ENCODE assay signal across 21 mouse cellular contexts in genomic region chr2:46986689-46987088, GRCm38 (mm10).
A peak's percentile ranks its signal among the peaks of the same experiment; 100 is the strongest.
DNase-seq lines count a peak whose midpoint lies in the region; ATAC-seq and TF ChIP-seq lines count a peak whose summit lies in the region.
"Had no signal": no experiment of that assay in that cellular context is flagged by ENCODE, and none has a peak within 500 bp of the region (broad histone marks: within the 10 kb centered on the region; RNA-seq: fewer than 3 reads in every experiment).

No protein-coding gene starts in this region.

- ATAC-seq in lung, embryonic 14.5 days (ENCODE audit: insufficient read depth) = peak; percentile 84; the same call in 1 of the 2 replicates
- ATAC-seq: activated CD4-positive, CD25-positive, alpha-beta regulatory T cell, adult 4 months; forebrain, embryonic 16.5 days; Patski had no signal

- H3K27ac ChIP-seq in lung, embryonic 14.5 days (ENCODE audit: low read depth) = peak overlapping the region; percentile 54; the same call in 1 of the 2 replicates
- H3K27ac ChIP-seq: embryonic facial prominence, embryonic 12.5 days; heart, embryonic 10.5 days had no signal

- H3K36me3 ChIP-seq in lung, embryonic 14.5 days (ENCODE audit: insufficient read depth) = no peaks in the 10 kb centered on the region
- H3K36me3 ChIP-seq: embryonic facial prominence, embryonic 12.5 days; heart, embryonic 10.5 days had no signal

- no peaks in the 10 kb centered on the region for H3K27me3 ChIP-seq in lung, embryonic 14.5 days (ENCODE audit: insufficient read depth, low read length)
- H3K27me3 ChIP-seq: CH12.LX; embryonic facial prominence, embryonic 12.5 days; Patski had no signal

- H3K4me1 ChIP-seq in lung, embryonic 14.5 days (ENCODE audit: insufficient read depth) = peaks cover 3% of the 10 kb centered on the region; the same call in 1 of the 2 replicates
- H3K4me1 ChIP-seq in lung, adult 2 months (ENCODE audit: control insufficient read depth, insufficient read depth, low read length) = no peaks in the 10 kb centered on the region
- H3K4me1 ChIP-seq: embryonic facial prominence, embryonic 12.5 days; heart, embryonic 10.5 days had no signal

- DNase-seq in kidney, postnatal 14 days = peak; percentile 10
- DNase-seq in kidney, postnatal 25 days = no peak
- DNase-seq in lung, embryonic 14.5 days = peak; percentile 68
- DNase-seq in lung, adult 2 months = no peak
- peak; percentile 1 for DNase-seq in ovary, adult 18-20 months (ENCODE audit: low spot score)
- DNase-seq in ovary, postnatal 36 days (ENCODE audit: low spot score) = no peak
- no peak for DNase-seq in right cerebral cortex, postnatal 4 days
- DNase-seq: adrenal gland, postnatal 14 days; cerebellum, adult 11-12 months; cerebellum, adult 9-10 months; cerebellum, postnatal 25 days; gastrocnemius, postnatal 10 days; heart, adult 18-20 months; heart, postnatal 10 days; heart, postnatal 4 days had no signal

- no peak overlapping the region for H3K9ac ChIP-seq in lung, embryonic 14.5 days
- H3K9ac ChIP-seq: embryonic facial prominence, embryonic 12.5 days had no signal

- no peak for TF ChIP-seq POLR2A in lung, adult 2 months (IDR thresholded peaks at IDR 0.05; ENCODE audit: borderline replicate concordance, extremely low read depth, low read depth, low read length)

- 46% methylated on average over 2 of the region's 2 CpGs for WGBS in lung, embryonic 14.5 days
- 78% methylated on average over 2 of the region's 2 CpGs for WGBS in lung, adult 2 months

- H3K9me3 ChIP-seq in lung, embryonic 14.5 days (ENCODE audit: low read depth, low read length) = no peaks in the 10 kb centered on the region
- H3K9me3 ChIP-seq: embryonic facial prominence, embryonic 12.5 days; heart, embryonic 10.5 days had no signal

- H3K4me2 ChIP-seq in lung, embryonic 14.5 days = no peak overlapping the region
- H3K4me2 ChIP-seq: embryonic facial prominence, embryonic 12.5 days had no signal

- TF ChIP-seq CTCF in lung, embryonic 14.5 days (IDR thresholded peaks at IDR 0.05; ENCODE audit: low read depth) = no peak
- no peak for TF ChIP-seq CTCF in lung, adult 2 months (IDR thresholded peaks at IDR 0.05; ENCODE audit: insufficient read depth, low read length)

- no peak overlapping the region for H3K4me3 ChIP-seq in lung, embryonic 14.5 days (ENCODE audit: low read depth, low read length)
- no peak overlapping the region for H3K4me3 ChIP-seq in lung, adult 2 months (replicated peaks; ENCODE audit: extremely low read depth, low read depth, low read length)
- H3K4me3 ChIP-seq: embryonic facial prominence, embryonic 12.5 days; heart, embryonic 10.5 days had no signal

Comparison
In these comparisons a context has a peak if more than half of its experiments do, and no peak if none do; other contexts are left out.
1. DNase-seq: peak in kidney, postnatal 14 days (single experiment), lung, embryonic 14.5 days (single experiment) and ovary, adult 18-20 months (single experiment); none in kidney, postnatal 25 days (0 of 2), lung, adult 2 months (single experiment), ovary, postnatal 36 days (single experiment) and right cerebral cortex, postnatal 4 days (single experiment).